Mouse (Mus musculus): ENCODE measurements at regions not wholly inside any gene's neighbourhood (a gene's known extent, or its start where the extent isn't known, plus 50 kb on each side); places are given as distances from the start of the nearest gene placed in this dataset.

DNA sequence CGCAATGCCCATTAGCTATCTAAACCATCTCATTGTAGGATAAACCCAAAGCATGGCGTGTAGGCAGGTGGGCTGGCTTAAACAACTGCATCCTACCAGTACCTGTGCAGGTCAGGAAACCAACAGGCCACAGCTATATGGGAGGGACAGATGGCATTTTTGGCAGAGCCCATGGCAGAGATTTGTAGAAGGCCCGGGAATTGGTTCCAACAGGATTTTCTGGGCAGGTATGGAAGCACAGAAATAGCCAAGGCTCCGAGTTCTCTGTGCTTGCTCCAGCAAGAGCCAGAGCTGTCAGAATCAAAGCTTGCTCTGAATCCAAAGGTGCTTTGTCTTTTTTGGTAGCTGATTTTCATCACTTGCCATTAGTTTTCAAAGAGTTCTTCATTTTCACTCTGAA lies 107.9 kb upstream of the B3gat2 start:
- Histone ChIP-seq H3K9me3 (ENCODE audit: control insufficient read depth, low read length) (no peaks in the 10 kb centered on the region), H3K9ac (ENCODE audit: low read depth, low read length, severe bottlenecking) (no peak overlapping the region), H3K4me2 (replicated peaks; ENCODE audit: low read depth, low read length, severe bottlenecking) (no peak overlapping the region), H3K4me1 (ENCODE audit: control insufficient read depth, insufficient read depth, low read length) (no peaks in the 10 kb centered on the region), H3K27me3 (ENCODE audit: control insufficient read depth, insufficient read depth, low read length) (no peaks in the 10 kb centered on the region), H3K36me3 (ENCODE audit: control insufficient read depth, insufficient read depth, low read length) (no peaks in the 10 kb centered on the region), H3K4me3 (replicated peaks; ENCODE audit: low read length) (no peak overlapping the region), H3K27ac (replicated peaks; ENCODE audit: low read depth, low read length) (no peak overlapping the region)
- DNase-seq (ENCODE audit: low spot score) (no peak), ATAC-seq (ENCODE audit: low FRiP score, low read depth) (no peak)
- TF ChIP-seq POLR2A (IDR thresholded peaks at IDR 0.05; ENCODE audit: borderline replicate concordance, extremely low read depth, insufficient read depth, insufficient read length): no peak
- 88% methylated on average over 4 of the region's 4 CpGs for WGBS

DNA sequence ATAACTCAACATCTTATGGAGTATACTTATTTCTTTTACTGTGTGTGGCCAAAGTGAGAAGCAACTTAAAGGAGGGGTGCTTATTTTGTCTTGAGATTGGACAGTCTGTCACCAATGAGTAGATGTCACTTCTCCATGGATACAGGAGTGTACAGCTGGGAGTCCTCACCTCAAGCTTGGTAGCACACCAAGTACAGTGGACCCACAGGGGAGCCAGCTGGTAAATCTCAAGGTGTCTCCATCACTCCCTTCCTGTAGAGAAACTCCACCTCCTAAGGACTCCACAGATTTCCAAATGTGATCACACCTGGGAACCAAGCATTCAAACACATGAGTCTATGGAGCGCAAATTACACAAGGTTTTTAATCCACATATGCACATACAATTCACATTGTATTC lies 105.8 kb upstream of the B3gat2 start:
- H3K27me3 ChIP-seq (ENCODE audit: control insufficient read depth, insufficient read depth, low read length): no peaks in the 10 kb centered on the region
- ATAC-seq (ENCODE audit: low FRiP score, low read depth): no peak

DNA sequence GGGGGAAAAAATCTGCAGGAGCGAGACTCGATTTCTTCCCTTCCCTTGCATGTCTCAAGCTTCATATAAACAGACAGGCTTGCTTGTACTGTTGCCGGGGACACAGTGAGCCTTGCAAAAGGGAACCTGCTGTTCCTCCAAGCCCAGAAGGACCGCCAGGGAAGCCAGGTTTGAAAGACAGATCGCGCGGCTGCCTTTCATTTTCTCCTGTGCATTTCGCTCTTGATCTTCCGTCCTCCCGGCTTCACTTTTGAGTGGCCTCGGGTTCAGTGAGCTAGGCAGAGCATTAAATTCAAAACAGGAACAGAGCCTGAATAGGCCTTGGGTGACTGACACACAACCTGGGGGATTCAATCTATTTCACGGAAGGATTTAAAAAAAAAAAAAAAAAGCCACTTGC lies 105.3 kb upstream of the B3gat2 start:
- no peak overlapping the region for H3K4me3 ChIP-seq (replicated peaks; ENCODE audit: low read length)
- no peaks in the 10 kb centered on the region for H3K4me1 ChIP-seq (ENCODE audit: control insufficient read depth, insufficient read depth, low read length)
- H3K36me3 ChIP-seq (ENCODE audit: control insufficient read depth, insufficient read depth, low read length): no peaks in the 10 kb centered on the region
- no peak overlapping the region for H3K9ac ChIP-seq (ENCODE audit: low read depth, low read length, severe bottlenecking)
- WGBS: 61% methylated on average over 12 of the region's 12 CpGs
- no peak for ATAC-seq (ENCODE audit: low FRiP score, low read depth)
- H3K27me3 ChIP-seq (ENCODE audit: control insufficient read depth, insufficient read depth, low read length): no peaks in the 10 kb centered on the region
- DNase-seq (ENCODE audit: low spot score): no peak
- H3K27ac ChIP-seq (replicated peaks; ENCODE audit: low read depth, low read length): no peak overlapping the region
- H3K9me3 ChIP-seq (ENCODE audit: control insufficient read depth, low read length): no peaks in the 10 kb centered on the region
- no peak for TF ChIP-seq POLR2A (IDR thresholded peaks at IDR 0.05; ENCODE audit: borderline replicate concordance, extremely low read depth, insufficient read depth, insufficient read length)
- H3K4me2 ChIP-seq (replicated peaks; ENCODE audit: low read depth, low read length, severe bottlenecking): no peak overlapping the region

More for the DNA sequence above, 105.8 kb upstream of the B3gat2 start:
- Histone ChIP-seq H3K9me3 (ENCODE audit: control insufficient read depth, low read length) (no peaks in the 10 kb centered on the region), H3K4me1 (ENCODE audit: control insufficient read depth, insufficient read depth, low read length) (no peaks in the 10 kb centered on the region), H3K27ac (replicated peaks; ENCODE audit: low read depth, low read length) (no peak overlapping the region), H3K9ac (ENCODE audit: low read depth, low read length, severe bottlenecking) (no peak overlapping the region), H3K4me2 (replicated peaks; ENCODE audit: low read depth, low read length, severe bottlenecking) (no peak overlapping the region), H3K36me3 (ENCODE audit: control insufficient read depth, insufficient read depth, low read length) (no peaks in the 10 kb centered on the region), H3K4me3 (replicated peaks; ENCODE audit: low read length) (no peak overlapping the region)
- TF ChIP-seq POLR2A (IDR thresholded peaks at IDR 0.05; ENCODE audit: borderline replicate concordance, extremely low read depth, insufficient read depth, insufficient read length): no peak
- DNase-seq (ENCODE audit: low spot score): no peak
- WGBS: 94% methylated on average over 1 of the region's 1 CpGs

- Histone ChIP-seq H3K27me3 (ENCODE audit: control insufficient read depth, insufficient read depth, low read length) (no peaks in the 10 kb centered on the region), H3K4me2 (replicated peaks; ENCODE audit: low read depth, low read length, severe bottlenecking) (no peak overlapping the region), H3K27ac (replicated peaks; ENCODE audit: low read depth, low read length) (no peak overlapping the region), H3K4me3 (replicated peaks; ENCODE audit: low read length) (no peak overlapping the region), H3K9me3 (ENCODE audit: control insufficient read depth, low read length) (no peaks in the 10 kb centered on the region), H3K36me3 (ENCODE audit: control insufficient read depth, insufficient read depth, low read length) (no peaks in the 10 kb centered on the region), H3K9ac (ENCODE audit: low read depth, low read length, severe bottlenecking) (no peak overlapping the region), H3K4me1 (ENCODE audit: control insufficient read depth, insufficient read depth, low read length) (no peaks in the 10 kb centered on the region)
- WGBS: 81% methylated on average over 8 of the region's 8 CpGs
- no peak for TF ChIP-seq POLR2A (IDR thresholded peaks at IDR 0.05; ENCODE audit: borderline replicate concordance, extremely low read depth, insufficient read depth, insufficient read length)
- ATAC-seq (ENCODE audit: low FRiP score, low read depth) (no peak), DNase-seq (ENCODE audit: low spot score) (no peak)
Measured at GRCm38 (mm10) chr1:23656718-23657117, 104.8 kb upstream of the B3gat2 start.

- Histone ChIP-seq H3K36me3 (ENCODE audit: control insufficient read depth, insufficient read depth, low read length) (no peaks in the 10 kb centered on the region), H3K9me3 (ENCODE audit: control insufficient read depth, low read length) (no peaks in the 10 kb centered on the region), H3K4me3 (replicated peaks; ENCODE audit: low read length) (no peak overlapping the region), H3K4me2 (replicated peaks; ENCODE audit: low read depth, low read length, severe bottlenecking) (no peak overlapping the region), H3K27me3 (ENCODE audit: control insufficient read depth, insufficient read depth, low read length) (no peaks in the 10 kb centered on the region), H3K4me1 (ENCODE audit: control insufficient read depth, insufficient read depth, low read length) (no peaks in the 10 kb centered on the region), H3K27ac (replicated peaks; ENCODE audit: low read depth, low read length) (no peak overlapping the region), H3K9ac (ENCODE audit: low read depth, low read length, severe bottlenecking) (no peak overlapping the region)
- 86% methylated on average over 4 of the region's 4 CpGs for WGBS
- TF ChIP-seq POLR2A (IDR thresholded peaks at IDR 0.05; ENCODE audit: borderline replicate concordance, extremely low read depth, insufficient read depth, insufficient read length): no peak
- ATAC-seq (ENCODE audit: low FRiP score, low read depth) (no peak), DNase-seq (ENCODE audit: low spot score) (no peak)
Measured at GRCm38 (mm10) chr1:23670514-23670913, 91.0 kb upstream of the B3gat2 start.

DNA sequence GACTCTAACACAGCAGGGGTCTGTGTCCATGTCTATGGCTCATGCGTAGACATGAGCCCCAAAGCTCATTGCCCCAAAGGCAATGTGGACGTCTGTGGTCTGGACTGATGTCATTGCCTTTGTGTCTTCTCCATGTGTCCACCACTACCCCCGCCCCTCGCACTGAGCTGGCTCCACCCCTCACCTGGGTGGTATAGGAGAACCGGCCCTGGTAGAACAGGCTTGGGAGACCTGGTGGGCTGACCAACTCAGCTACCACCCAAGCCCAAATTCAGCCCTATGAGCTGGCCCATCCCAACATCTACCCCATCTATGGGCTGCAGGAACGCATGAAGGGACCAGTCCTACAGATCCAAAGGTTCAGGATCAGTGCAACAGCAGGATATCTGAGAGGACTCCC lies 87.2 kb upstream of the B3gat2 start:
- no peaks in the 10 kb centered on the region for H3K9me3 ChIP-seq (ENCODE audit: control insufficient read depth, low read length)
- no peak overlapping the region for H3K27ac ChIP-seq (replicated peaks; ENCODE audit: low read depth, low read length)
- H3K4me3 ChIP-seq (replicated peaks; ENCODE audit: low read length): no peak overlapping the region
- no peak for TF ChIP-seq POLR2A (IDR thresholded peaks at IDR 0.05; ENCODE audit: borderline replicate concordance, extremely low read depth, insufficient read depth, insufficient read length)
- no peak overlapping the region for H3K9ac ChIP-seq (ENCODE audit: low read depth, low read length, severe bottlenecking)
- no peaks in the 10 kb centered on the region for H3K36me3 ChIP-seq (ENCODE audit: control insufficient read depth, insufficient read depth, low read length)
- no peak for DNase-seq (ENCODE audit: low spot score)
- 87% methylated on average over 6 of the region's 6 CpGs for WGBS
- H3K4me2 ChIP-seq (replicated peaks; ENCODE audit: low read depth, low read length, severe bottlenecking): no peak overlapping the region
- no peaks in the 10 kb centered on the region for H3K4me1 ChIP-seq (ENCODE audit: control insufficient read depth, insufficient read depth, low read length)
- no peaks in the 10 kb centered on the region for H3K27me3 ChIP-seq (ENCODE audit: control insufficient read depth, insufficient read depth, low read length)
- ATAC-seq (ENCODE audit: low FRiP score, low read depth): no peak
